Mouse (Mus musculus): Measurements from ENCODE around the gene Sh3pxd2b.

The Sh3pxd2b gene

DNA sequence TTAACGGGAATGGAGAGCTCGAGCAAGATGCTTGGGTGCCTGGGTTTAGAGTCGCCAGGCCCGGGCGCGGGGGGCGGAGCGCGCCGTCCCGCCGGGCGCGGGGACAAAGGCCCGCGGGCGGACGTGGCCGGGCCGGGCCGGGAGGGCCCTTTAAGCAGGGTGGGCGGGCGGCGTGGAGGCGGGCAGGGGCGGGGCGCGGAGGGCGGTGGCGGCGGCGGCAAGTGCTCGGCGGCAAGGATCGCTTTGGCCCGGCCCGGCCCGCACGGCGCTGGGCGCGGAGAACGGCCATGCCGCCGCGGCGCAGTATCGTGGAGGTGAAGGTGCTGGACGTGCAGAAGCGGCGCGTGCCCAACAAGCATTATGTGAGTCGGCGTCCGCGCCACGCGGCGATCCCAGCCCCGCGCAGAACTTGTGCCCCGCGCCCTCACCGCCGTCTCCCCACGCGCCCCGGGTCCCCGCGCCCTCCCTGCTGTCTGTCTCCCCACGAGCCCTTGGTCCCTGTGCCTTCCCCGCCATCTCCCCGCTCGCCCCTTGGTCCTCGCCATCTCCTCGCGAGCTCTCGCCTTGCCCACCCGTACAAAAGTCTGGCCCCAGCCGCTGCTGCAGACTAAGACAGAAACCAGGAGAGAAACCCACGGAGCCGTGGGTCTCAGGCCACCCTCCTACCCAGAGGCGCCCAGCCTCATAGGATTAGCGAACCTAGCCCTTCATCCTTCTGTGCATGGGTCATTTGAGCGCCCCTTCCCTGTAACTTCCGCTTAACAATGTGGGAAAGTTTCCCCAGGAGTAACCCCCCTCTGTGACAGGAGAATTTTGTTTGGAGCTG is at the start of gene Sh3pxd2b:
Gene Sh3pxd2b (plus strand): TSS at position 214 of the 826 bp plus-strand sequence.
- peak; percentile 40 for DNase-seq (ENCODE audit: low read depth, low spot score)

DNA sequence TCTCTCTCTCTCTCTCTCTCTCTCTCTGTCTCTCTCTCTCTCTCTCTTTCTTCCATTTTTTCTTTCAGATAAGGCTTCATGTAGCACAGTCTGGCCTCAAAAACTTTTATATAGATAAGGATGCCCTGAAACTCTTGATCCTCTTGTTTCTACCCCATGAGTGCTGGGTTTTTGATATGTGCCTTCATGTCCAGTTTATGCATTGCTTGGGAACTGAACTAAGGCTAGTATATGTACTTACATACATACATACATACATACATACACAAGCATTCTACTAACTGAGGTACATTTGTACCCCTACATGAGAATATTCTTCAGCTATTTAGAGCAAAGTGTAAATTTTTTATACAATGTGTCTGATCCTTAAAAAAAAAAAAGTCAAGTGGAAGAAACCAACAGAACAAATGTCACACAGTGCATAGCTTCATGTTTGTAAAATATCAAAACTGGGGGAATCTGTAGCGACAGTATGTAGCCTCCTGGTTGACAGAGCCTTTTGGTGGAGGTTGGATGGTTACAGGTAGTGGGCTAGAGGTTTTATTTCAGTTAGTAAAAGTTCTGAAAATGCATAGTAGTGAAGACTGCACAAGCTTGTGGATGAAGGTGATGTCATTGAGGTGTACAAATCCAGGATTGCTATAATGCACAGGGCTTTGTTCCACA is 49.6 kb upstream of the Sh3pxd2b start:
- DNase-seq (ENCODE audit: low read depth, low spot score): no peak

DNA sequence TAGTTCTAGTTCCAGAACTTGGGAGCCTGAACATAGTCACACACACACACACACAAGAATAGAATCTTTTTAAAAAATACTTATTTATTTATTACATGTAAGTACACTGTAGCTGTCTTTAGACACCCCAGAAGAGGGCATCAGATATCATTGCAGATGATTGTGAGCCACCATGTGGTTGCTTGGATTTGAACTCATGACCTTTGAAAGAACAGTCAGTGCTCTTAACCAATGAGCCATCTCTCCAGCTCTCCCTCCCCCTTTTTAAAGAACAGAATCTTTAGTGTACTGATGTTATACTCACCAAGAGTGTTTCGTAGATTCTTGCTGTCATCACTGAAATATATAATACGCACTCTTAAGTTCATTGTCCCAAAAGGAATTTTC is 49.1 kb upstream of the Sh3pxd2b start:
- DNase-seq (ENCODE audit: low read depth, low spot score): no peak

DNA sequence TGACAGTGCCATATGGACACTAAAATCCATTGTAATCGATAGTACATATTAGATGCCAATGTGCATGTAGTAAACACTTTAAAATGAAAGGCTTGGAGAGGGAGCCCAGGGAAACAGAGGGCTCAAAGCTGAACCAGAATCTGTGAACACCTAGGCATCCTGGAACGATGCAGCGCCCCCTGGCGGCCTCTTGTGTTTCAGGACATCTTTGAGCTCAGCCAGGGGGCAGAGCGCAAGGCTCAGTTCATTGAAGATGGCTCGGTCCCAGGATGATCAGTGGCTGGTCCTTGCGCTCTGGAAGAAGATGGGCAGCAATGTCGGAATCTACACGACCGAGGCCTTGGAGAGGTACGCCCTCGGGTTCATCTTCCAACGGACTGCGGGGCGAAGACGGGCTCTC is 47.8 kb upstream of the Sh3pxd2b start, which contains the start of gene Hbq1a:
Gene Hbq1a (plus strand): TSS at position 205 of the 400 bp plus-strand sequence.
- peak; percentile 46 for DNase-seq (ENCODE audit: low read depth, low spot score)

DNA sequence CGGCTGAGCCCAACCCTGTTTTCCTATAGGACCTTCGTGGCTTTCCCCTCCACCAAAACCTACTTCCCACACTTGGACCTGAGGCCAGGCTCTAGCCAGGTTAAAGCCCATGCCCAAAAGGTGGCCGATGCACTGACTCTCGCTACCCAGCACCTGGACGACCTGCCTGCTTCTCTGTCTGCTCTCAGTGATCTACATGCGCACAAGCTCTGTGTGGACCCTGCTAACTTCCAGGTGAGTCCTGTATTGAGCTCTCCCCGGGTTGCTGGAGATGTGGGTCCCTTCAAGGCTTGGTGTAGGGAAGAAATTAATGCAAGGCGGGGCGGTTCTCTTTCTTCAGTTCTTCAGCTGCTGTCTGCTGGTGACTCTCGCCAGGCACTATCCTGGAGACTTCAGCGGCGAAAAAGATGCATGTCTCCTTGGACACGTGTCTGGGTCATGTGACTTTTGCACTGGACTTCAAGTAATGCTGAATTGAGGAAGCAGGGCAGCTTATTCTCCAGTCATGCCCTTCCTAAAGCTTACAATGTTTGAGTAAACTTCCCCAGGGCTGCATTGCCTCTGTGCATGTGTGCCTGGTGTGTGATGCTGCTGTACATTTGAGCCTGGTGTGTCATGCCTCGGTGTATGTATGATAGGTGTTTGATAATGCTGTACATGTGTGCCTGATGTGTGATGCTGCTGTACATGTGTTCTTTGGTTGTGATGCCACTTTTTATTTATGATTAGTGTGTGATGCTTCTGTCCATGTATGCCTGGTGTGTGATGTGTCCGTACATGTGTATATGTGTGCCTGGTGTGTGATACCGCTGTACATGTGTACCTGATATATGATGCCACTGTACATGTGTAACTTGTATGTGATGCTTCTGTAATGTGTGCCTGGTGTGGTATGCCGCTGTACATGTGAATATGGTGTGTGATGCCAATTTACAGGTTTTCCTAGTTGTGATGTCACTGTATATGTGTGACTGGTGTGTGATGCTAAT is 47.0 kb upstream of the Sh3pxd2b start:
- DNase-seq (ENCODE audit: low read depth, low spot score): no peak

DNA sequence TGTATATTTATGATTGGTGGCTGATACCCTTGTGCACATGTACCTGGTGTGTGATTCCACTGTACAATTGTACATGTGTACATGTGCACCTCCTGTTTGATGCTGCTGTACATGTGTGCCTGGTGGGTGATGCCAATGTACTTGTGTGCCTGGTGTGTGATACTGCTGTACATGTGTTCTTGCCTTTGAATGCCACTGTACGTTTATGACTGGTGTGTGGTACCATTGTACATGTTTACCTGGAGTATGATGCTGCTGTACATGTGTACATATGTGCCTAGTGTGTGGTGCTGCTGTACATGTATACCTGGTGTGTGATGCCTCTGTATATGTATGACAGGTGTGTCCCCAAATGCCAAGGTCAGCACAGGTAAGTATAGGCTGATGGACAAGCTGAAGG is 46.1 kb upstream of the Sh3pxd2b start:
- no peak for DNase-seq (ENCODE audit: low read depth, low spot score)

DNA sequence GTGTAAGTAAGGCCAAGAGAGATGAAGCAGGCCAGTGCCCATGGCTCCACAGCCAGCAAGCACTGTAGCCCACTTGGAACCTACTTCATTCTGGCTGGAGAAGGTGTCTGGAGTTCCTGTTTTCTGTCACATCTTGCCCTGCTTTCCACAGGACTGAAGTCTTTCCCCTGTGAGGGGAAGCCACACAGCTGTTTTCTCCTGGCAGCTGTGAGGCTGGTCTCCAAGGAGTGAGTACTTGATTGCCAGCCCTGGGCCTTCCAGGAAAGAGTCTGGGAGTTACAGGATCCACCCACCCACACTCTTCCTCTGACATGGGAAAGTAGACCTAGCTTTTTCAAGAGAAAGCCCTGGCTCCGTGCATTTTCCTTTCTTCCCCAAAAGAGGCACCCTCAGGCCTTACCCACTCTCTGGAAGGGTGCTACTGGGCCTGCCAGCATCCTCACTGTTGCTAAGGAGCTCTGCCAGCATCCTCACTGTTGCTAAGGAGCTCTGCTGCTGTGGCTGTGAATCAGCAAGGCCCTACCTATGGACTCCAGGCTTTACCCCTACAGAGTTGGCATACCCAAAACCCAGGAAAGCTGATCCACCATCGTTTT is 44.7 kb upstream of the Sh3pxd2b start:
- DNase-seq (ENCODE audit: low read depth, low spot score): no peak

DNA sequence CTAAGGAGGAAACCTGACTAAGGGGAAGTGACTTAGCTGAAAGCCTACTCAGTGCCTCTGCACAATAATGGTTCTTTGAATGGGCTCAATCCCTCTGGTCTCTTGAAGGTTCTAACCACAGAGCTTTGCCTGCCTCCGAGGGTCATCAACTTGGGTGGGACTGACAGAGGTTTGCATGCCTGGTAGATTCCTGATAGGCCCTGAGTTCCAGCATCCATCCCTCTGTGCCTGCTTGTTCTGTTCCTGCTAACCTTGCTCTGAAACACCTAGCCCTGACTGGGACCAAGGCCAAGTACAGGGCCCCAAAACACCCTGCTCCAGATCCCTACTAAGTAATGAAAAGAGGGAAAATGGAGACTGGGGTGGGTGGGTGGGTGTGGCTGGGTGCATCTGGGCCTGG is 44.2 kb upstream of the Sh3pxd2b start:
- DNase-seq (ENCODE audit: low read depth, low spot score): no peak

DNA sequence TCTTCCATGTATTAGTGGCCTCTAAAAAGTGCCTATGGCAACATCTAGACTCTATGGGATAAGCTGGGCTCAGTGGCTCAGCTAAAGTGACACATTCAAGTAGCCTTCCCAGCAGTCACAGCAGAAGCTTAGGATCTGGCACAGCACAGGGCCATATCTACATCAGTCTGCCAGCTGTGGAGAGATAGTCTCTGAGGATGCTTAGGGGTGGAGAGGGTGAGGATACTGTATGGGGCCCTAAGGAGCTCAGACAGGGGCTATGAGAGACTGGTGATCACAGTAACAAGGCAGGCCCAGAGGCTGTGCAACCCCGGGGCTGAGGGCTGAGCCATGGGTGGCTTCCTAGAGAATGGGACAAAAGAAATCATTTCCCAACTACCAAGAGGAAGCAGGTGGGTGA is 40.6 kb upstream of the Sh3pxd2b start:
- DNase-seq (ENCODE audit: low read depth, low spot score): no peak

DNA sequence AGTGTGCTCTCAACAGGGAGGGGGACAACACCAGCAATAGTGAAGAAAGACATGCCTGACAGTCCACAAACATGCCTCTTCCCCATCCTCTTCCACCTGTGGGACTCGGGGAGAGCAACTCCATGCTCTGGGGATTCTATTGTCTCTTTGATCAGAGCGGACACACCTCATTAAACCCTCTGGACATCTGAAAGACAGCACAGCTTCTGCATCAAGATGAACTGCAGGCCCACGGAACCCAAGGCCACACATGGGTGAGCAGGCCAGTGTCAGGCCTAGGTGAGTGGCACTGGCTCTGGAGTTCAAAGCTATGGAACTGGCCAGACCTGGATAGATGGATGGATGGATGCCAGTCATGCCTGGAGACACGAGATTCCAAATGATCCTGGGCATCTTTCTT is 38.2 kb upstream of the Sh3pxd2b start:
- no peak for DNase-seq (ENCODE audit: low read depth, low spot score)

DNA sequence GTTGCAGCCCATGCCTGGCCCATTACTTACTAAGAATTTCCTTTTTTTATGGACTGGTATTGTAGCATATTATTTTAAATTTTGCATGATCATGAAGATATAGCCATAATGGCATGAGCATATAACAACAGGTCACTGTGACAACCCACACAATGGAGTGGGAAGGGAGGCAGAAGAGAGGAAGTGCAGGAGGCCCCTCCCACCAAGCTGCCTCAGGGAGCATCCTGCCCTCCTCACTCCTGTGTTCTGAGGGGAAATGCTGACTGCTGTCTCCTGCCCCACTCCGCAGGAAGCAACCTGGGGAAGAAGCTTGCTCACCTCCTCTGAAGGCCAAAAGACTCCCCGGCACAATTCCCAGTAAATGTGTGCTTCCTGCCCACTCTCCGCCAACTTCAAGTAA is 37.7 kb upstream of the Sh3pxd2b start:
- DNase-seq (ENCODE audit: low read depth, low spot score): no peak

DNA sequence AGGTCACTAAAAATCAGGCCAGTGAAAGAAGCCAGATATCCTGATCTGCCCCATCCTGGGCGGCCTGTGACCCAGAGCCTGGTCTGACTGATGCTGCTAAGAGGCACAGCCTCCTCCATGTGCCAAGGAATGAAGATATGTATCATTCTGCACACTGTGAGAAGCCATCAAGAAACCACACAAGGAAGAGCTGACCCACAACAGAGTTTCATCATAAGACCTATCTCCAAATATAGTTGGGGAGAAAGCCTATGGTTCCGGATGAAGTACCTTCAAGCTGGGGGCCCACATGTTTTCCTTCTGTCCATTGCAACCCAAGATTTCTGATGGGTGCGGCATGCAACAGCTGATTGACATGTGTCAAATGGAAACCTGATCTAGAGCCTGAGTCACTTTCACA is 31.6 kb upstream of the Sh3pxd2b start:
- DNase-seq (ENCODE audit: low read depth, low spot score): no peak

DNA sequence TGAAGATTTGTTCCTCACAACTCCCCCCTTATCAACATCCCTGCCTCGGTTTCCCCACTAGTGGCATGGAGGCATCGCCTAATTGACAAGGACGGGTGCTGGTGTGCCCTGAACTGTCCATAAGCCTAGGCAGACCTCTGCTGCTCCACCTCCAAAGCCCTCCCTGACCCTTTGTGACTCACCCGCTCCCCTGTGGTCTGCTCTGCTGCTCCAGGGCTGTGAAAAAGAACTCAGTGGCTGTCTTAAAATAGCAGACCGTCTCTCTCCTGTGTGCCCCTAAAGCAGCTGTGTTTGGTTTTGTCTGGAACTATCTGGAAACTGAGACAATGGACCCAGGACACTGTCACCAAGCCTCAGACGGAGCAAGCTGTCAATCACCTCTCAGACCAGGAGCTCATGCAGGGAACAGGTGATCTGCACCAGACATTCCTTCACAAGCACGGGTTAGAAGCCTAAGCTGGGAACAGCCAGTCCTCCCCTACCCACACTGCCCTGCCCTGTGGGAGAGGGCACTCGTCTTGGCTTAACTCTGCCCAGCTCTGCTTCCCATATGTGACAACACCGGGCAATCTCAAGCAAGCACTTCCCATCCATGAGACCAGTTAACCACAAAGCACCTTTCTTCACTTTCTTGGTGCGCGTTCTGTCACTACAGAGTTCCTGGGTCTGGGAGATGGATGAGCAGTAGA is 27.0 kb upstream of the Sh3pxd2b start:
- peak; percentile 51 for DNase-seq (ENCODE audit: low read depth, low spot score)

DNA sequence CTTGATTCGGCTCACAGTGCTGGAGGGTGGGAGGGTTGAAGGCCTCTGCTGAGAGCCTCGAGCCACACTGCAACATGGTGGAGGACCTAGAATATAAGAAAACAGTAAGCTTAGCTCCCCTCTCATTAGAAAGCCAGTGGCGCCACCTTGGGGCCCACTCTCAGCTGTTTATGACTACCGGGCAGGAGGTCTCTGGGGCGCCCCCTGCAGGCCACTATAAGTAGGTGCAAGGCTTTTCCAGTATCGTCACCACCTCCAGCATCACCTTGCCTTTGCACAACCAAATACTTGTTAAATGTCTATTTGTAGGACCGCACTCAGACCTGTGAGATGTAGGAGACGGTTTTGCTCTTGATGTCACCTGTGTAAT is 26.4 kb upstream of the Sh3pxd2b start:
- DNase-seq (ENCODE audit: low read depth, low spot score): peak; percentile 85

DNA sequence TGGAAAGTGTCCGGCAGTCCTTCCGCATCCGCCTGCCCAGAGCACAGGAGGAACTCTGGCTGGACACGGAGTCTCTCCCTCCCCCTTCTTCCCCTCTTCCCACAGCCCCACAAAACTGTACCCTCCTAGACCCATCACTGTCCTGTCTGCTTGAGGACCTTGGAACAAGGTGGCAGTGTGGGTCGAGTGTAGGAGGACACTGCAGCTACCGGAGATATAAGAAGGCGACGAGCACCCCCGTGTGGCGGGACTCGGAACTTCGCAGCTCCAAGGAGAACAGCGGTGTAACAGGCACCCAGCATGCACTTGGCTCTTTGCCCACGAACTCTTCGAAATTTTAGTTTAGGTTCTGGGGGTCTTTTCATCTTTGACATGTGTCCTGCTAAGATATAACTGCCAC is 23.0 kb upstream of the Sh3pxd2b start:
- DNase-seq (ENCODE audit: low read depth, low spot score): peak; percentile 85

DNA sequence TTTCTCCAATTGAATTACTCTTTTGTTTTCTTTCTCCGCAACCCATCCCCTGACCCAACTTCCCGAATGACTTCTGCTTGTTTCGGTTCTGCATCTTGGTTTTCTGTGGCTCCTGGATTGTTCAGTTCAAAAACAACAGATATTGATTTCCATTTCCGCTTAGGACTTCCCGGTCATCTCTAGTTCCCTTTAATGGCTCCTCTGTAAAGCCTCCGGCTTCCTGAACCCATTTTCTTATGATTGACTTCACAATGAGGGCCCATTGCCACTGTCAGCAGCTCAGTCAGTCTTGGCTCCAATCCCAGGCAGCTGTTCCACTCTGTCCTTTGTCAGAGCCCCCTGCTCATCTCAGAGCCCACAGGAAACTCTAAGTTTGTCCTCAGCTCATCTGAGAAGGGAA is 16.5 kb upstream of the Sh3pxd2b start:
- DNase-seq (ENCODE audit: low read depth, low spot score): no peak

DNA sequence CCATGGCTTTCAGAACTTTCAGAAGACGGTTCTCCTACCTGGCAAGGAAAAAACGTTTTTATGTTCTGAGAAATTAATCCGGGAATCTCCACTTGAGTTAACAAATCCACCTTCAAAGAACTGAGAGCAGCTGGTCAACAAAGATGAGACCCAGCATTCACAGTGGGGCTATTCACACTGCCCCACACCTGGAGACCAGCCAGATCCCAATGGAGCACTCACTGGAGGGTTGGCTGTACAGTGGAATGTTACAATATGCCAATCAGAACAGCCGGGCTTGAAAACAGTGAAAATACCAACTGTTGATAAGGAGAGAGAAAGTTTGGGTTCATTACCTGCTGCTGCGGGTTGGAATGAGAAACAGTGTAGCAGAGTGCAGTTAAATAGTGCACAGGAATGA is 15.8 kb upstream of the Sh3pxd2b start:
- no peak for DNase-seq (ENCODE audit: low read depth, low spot score)

DNA sequence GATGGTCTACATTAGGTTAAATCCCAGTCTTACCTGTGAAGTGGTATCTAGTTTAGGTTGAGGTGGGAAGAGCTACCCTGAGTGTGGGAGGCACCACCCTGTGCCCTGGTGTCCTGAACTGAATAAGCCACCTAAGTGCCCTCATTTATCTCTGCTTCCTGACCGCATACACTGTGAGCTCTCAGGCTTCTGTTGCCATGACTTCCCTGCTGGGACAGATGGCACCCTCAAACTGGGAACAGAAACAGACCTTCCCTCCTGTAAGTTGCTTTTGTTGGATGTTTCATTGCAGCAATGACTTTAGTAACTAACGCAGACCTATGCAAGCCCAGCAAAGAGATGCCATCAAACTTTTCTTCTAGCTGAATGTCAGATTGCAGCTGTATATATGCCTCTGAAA is 14.4 kb upstream of the Sh3pxd2b start:
- DNase-seq (ENCODE audit: low read depth, low spot score): no peak

DNA sequence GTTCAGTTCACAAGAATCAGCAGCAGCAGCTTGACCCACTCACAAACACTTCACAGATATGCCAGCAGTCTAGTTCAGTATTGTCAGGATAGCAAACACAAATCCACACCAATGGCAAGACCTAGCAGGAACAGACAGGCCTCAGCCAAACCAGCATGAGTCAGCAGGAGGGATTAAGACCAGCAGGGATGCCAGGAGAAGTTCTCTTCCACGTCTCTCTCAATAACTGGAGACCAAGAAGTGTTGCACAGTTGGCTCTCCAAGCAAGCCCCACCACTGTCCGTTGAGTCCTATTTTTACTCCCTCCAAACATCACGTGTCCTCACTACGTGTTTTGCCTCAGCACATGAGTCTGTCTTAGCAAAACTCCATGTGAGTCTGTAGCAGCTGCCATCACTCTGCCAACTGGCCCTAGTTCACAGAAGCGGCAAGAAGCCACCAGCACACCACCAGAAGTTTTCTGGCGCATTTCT is 11.1 kb upstream of the Sh3pxd2b start:
- peak; percentile 52 for DNase-seq (ENCODE audit: low read depth, low spot score)

DNA sequence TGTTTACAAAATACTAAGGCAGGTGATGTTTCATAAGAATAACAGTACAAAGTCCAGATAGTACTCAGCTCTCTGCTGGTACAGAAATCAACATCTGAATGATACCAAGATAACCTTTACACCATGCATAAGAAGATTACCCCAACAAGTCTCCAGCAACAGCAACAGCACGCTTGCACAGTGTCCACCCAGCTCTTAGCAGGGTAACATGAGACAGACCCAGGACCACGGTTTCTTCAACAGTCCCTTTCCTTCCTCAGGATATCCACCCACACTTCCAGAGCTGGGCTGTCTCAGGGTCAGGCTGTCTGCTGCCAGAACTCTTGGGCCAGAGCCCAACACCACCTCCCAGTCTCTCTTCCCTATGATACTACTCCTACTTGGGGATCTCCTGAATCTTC is 8.5 kb upstream of the Sh3pxd2b start:
- DNase-seq (ENCODE audit: low read depth, low spot score): no peak

Data from 3T3-L1 (cell line).